Mouse (Mus musculus): ENCODE data around the gene Acot7. TPM values are rescaled to one million over a fixed set of nuclear protein-coding genes. Genes with fewer than 3 reads are reported as not detected.

Gene Acot7
- polyA plus RNA-seq, 1 experiment from 2014 or later: 276 TPM

DNA sequence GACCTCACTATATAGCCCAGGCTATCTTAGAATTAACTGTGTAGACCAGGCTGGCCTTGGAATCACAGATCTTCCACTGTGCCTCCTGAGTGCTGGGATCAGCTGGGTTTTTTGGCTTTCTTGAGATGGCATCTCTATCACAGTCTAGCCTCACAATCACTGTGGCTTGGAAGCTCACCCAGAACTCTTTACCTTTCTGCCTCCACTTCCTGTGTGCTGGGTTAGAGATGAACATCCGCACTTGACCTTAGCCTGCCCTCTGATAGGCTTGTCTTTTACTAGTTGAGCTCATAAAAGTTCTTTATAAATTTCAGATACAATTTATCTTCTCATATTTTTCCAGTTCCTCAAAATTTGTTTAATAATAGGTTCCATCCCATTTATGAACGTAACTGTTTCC is 10.7 kb downstream of the Acot7 start:
- ATAC-seq (ENCODE audit: low FRiP score, low TSS enrichment): no peak
- no peaks in the 10 kb centered on the region for H3K9me3 ChIP-seq (ENCODE audit: control insufficient read depth, low read length)
- H3K4me3 ChIP-seq (replicated peaks; ENCODE audit: low read depth, low read length): no peak overlapping the region
- 97% methylated on average over 2 of the region's 2 CpGs for WGBS
- peaks cover 4% of the 10 kb centered on the region; the same call in 1 of the 2 replicates for H3K36me3 ChIP-seq (ENCODE audit: control insufficient read depth, insufficient read depth, low read length)
- no peak for DNase-seq
- H3K27ac ChIP-seq (replicated peaks; ENCODE audit: low read depth, low read length): no peak overlapping the region
- no peak overlapping the region for H3K9ac ChIP-seq (replicated peaks; ENCODE audit: low read length)
- peaks cover 11% of the 10 kb centered on the region for H3K4me1 ChIP-seq (ENCODE audit: control insufficient read depth, insufficient read depth, low read length)
- no peaks in the 10 kb centered on the region for H3K27me3 ChIP-seq (ENCODE audit: control insufficient read depth, insufficient read depth, low read length)
- H3K4me2 ChIP-seq (ENCODE audit: low read length): no peak overlapping the region

DNA sequence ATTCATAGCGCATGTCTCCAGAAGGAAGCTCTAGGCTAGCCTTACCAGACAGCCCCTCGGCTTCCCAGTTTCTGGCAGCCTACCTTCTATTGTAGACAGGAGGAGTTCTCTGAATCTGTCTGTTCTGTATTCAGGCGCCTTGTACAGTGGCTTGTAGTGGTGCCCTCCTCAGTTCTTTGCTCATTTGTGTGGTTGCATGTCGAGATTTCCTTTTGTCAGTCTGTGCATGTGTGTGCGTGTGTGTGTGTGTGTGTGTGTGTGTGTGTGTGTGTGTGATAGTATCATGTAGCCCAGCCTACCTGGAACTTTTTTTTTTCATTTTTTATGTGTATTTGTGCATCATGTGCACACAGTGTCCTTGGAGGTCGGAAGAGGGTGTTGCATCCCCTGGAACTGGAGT is 11.1 kb downstream of the Acot7 start:
- WGBS: 88% methylated on average over 6 of the region's 6 CpGs
- Histone ChIP-seq H3K4me2 (ENCODE audit: low read length) (no peak overlapping the region), H3K27me3 (ENCODE audit: control insufficient read depth, insufficient read depth, low read length) (no peaks in the 10 kb centered on the region), H3K36me3 (ENCODE audit: control insufficient read depth, insufficient read depth, low read length) (peaks cover 3% of the 10 kb centered on the region; the same call in 1 of the 2 replicates), H3K9ac (replicated peaks; ENCODE audit: low read length) (no peak overlapping the region), H3K4me3 (replicated peaks; ENCODE audit: low read depth, low read length) (no peak overlapping the region), H3K4me1 (ENCODE audit: control insufficient read depth, insufficient read depth, low read length) (peaks cover 11% of the 10 kb centered on the region), H3K27ac (replicated peaks; ENCODE audit: low read depth, low read length) (no peak overlapping the region), H3K9me3 (ENCODE audit: control insufficient read depth, low read length) (no peaks in the 10 kb centered on the region)
- no peak for DNase-seq
- ATAC-seq (ENCODE audit: low FRiP score, low TSS enrichment): no peak

DNA sequence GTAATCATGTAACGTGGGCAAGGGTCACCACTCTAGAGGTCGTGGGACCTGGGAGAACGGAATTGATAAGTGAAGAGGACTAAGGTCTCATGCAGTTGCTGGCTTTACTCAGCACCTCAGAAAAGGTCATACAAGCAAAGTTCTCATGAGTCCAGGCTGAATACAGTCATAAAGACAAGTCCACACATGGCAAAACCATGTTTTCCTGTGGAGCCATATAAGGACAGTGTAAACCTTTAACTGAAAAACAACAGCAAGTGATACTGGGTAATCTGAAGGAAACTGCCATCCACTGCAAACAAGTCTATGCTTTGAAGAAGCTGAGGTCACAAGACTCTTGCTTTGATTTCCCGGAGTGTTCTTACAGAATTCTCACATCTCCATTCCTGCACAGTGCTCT is 11.8 kb downstream of the Acot7 start:
- DNase-seq (no peak), ATAC-seq (ENCODE audit: low FRiP score, low TSS enrichment) (no peak)
- H3K9me3 ChIP-seq (ENCODE audit: control insufficient read depth, low read length): no peaks in the 10 kb centered on the region
- H3K36me3 ChIP-seq (ENCODE audit: control insufficient read depth, insufficient read depth, low read length): no peaks in the 10 kb centered on the region
- WGBS: 92% methylated on average over 4 of the region's 4 CpGs
- peaks cover 11% of the 10 kb centered on the region for H3K4me1 ChIP-seq (ENCODE audit: control insufficient read depth, insufficient read depth, low read length)
- no peak overlapping the region for H3K4me2 ChIP-seq (ENCODE audit: low read length)
- H3K4me3 ChIP-seq (replicated peaks; ENCODE audit: low read depth, low read length): no peak overlapping the region
- no peaks in the 10 kb centered on the region for H3K27me3 ChIP-seq (ENCODE audit: control insufficient read depth, insufficient read depth, low read length)
- no peak overlapping the region for H3K27ac ChIP-seq (replicated peaks; ENCODE audit: low read depth, low read length)
- no peak overlapping the region for H3K9ac ChIP-seq (replicated peaks; ENCODE audit: low read length)

DNA sequence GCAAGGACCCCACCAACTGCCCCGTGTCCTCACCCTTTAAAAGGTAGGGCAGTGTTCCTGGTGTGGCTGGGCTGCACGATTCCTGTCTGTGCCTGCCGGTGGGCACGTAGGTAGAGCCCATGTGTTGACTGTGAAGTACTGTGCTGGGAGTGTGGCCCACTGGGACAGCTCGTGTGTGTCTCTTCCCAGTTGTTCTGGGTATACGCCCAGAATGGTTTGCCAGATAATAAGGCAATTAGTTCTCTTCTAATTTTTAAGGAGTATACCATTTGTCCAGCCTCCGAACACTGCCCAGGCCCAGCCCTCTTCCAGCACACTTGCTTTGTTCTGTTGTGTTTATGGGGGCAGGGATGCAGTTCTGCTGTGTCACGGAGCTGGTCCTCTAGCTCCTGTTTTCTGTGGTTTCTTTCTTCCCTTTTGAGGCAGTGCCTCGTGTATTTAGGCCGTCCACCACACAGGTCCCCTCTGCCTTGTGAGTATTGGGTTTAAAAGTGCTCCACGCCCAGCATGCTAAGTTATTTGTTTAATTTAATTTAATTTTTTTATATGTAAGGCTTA is 12.2 kb downstream of the Acot7 start:
- DNase-seq: no peak
- WGBS: 82% methylated on average over 11 of the region's 11 CpGs
- Histone ChIP-seq H3K4me3 (replicated peaks; ENCODE audit: low read depth, low read length) (no peak overlapping the region), H3K9me3 (ENCODE audit: control insufficient read depth, low read length) (no peaks in the 10 kb centered on the region), H3K27me3 (ENCODE audit: control insufficient read depth, insufficient read depth, low read length) (no peaks in the 10 kb centered on the region), H3K27ac (replicated peaks; ENCODE audit: low read depth, low read length) (no peak overlapping the region), H3K9ac (replicated peaks; ENCODE audit: low read length) (no peak overlapping the region), H3K4me1 (ENCODE audit: control insufficient read depth, insufficient read depth, low read length) (peaks cover 11% of the 10 kb centered on the region), H3K4me2 (ENCODE audit: low read length) (no peak overlapping the region), H3K36me3 (ENCODE audit: control insufficient read depth, insufficient read depth, low read length) (no peaks in the 10 kb centered on the region)
- no peak for ATAC-seq (ENCODE audit: low FRiP score, low TSS enrichment)

DNA sequence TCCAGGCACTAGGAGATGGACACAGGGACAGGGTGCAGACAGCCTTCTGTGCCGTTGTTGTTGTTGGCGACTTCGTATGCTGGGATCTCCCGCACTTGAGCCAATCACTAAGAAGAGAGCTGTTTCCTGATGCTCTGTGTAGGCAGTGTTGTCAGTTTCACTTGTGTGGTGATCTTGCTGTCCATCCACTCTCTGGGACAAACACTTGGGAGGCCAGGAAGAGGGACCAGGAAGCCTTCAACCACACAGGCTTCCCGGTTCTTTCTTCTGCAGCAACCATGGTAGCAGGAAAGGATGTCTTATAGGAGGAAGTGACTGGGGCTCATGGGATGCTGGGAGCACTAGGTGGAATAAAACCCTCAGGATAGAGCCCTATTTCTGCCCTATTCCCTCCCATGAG is 12.8 kb downstream of the Acot7 start:
- DNase-seq (no peak), ATAC-seq (ENCODE audit: low FRiP score, low TSS enrichment) (no peak)
- H3K27me3 ChIP-seq (ENCODE audit: control insufficient read depth, insufficient read depth, low read length): no peaks in the 10 kb centered on the region
- H3K9ac ChIP-seq (replicated peaks; ENCODE audit: low read length): no peak overlapping the region
- peaks cover 9% of the 10 kb centered on the region for H3K4me1 ChIP-seq (ENCODE audit: control insufficient read depth, insufficient read depth, low read length)
- no peak overlapping the region for H3K4me2 ChIP-seq (ENCODE audit: low read length)
- H3K4me3 ChIP-seq (replicated peaks; ENCODE audit: low read depth, low read length): no peak overlapping the region
- H3K36me3 ChIP-seq (ENCODE audit: control insufficient read depth, insufficient read depth, low read length): no peaks in the 10 kb centered on the region
- H3K9me3 ChIP-seq (ENCODE audit: control insufficient read depth, low read length): no peaks in the 10 kb centered on the region
- 83% methylated on average over 5 of the region's 5 CpGs for WGBS
- no peak overlapping the region for H3K27ac ChIP-seq (replicated peaks; ENCODE audit: low read depth, low read length)

DNA sequence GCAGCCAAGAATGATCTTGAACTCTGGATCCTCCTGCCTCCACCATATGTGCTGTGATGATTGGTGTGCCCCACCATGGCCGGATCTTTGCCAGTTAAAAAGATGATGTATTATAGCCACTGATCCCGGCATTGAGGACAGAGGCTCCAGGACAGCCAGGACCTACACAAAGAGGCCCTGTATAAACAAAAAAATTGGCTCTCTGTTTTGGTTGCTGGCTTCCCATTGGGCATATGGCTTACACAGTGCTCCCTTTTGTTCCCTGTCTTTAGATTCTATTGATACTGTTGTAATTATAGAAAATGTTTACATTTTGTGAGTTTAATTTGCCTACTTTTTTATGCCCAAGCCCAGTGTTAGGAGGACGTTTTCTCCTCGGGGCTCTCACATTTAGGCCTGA is 14.6 kb downstream of the Acot7 start:
- 53% methylated on average over 4 of the region's 4 CpGs for WGBS
- H3K9me3 ChIP-seq (ENCODE audit: control insufficient read depth, low read length): no peaks in the 10 kb centered on the region
- no peak overlapping the region for H3K27ac ChIP-seq (replicated peaks; ENCODE audit: low read depth, low read length)
- no peaks in the 10 kb centered on the region for H3K36me3 ChIP-seq (ENCODE audit: control insufficient read depth, insufficient read depth, low read length)
- ATAC-seq (ENCODE audit: low FRiP score, low TSS enrichment) (no peak), DNase-seq (no peak)
- H3K9ac ChIP-seq (replicated peaks; ENCODE audit: low read length): no peak overlapping the region
- H3K27me3 ChIP-seq (ENCODE audit: control insufficient read depth, insufficient read depth, low read length): no peaks in the 10 kb centered on the region
- H3K4me3 ChIP-seq (replicated peaks; ENCODE audit: low read depth, low read length): no peak overlapping the region
- no peak overlapping the region for H3K4me2 ChIP-seq (ENCODE audit: low read length)
- H3K4me1 ChIP-seq (ENCODE audit: control insufficient read depth, insufficient read depth, low read length): no peaks in the 10 kb centered on the region

DNA sequence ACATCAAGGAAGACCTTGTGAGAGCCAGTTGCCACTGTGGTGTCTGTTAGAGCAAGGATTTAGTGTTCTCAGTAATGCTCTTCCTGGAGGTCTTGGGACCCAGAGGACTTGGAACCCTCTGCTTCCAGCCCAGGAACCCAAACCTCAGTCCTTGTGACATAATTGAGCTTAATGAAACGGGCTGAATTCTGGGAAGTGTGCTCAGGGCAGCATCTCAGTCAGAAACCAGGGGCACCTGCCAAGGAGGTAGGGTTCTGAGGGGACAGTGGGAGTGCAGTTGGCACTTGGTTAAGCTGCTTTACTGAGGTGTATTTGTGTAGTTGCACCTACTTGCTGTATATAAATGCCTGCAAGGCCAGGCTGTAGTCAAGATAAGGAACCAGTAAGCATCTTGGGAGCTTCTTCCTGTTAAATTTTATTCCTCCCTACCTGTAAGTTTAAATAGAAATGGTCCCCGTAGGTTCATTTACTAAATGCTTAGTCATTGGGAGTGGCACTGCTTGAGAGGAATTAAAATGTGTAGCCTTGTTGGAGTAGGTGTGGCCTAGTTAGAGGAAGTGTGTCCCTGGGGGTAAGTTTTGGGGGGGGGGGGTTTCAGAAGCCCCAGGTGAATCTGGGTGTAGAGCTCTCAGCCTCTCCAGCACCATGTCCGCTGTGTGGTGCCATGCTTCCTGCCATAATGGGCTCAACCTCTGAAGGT is 16.7 kb downstream of the Acot7 start:
- no peak for DNase-seq
- WGBS: 92% methylated on average over 3 of the region's 3 CpGs
- no peak overlapping the region for H3K4me2 ChIP-seq (ENCODE audit: low read length)
- no peaks in the 10 kb centered on the region for H3K4me1 ChIP-seq (ENCODE audit: control insufficient read depth, insufficient read depth, low read length)
- no peaks in the 10 kb centered on the region for H3K9me3 ChIP-seq (ENCODE audit: control insufficient read depth, low read length)
- no peak overlapping the region for H3K9ac ChIP-seq (replicated peaks; ENCODE audit: low read length)
- no peak for ATAC-seq (ENCODE audit: low FRiP score, low TSS enrichment)
- no peak overlapping the region for H3K4me3 ChIP-seq (replicated peaks; ENCODE audit: low read depth, low read length)
- H3K36me3 ChIP-seq (ENCODE audit: control insufficient read depth, insufficient read depth, low read length): no peaks in the 10 kb centered on the region
- H3K27me3 ChIP-seq (ENCODE audit: control insufficient read depth, insufficient read depth, low read length): no peaks in the 10 kb centered on the region
- H3K27ac ChIP-seq (replicated peaks; ENCODE audit: low read depth, low read length): no peak overlapping the region

DNA sequence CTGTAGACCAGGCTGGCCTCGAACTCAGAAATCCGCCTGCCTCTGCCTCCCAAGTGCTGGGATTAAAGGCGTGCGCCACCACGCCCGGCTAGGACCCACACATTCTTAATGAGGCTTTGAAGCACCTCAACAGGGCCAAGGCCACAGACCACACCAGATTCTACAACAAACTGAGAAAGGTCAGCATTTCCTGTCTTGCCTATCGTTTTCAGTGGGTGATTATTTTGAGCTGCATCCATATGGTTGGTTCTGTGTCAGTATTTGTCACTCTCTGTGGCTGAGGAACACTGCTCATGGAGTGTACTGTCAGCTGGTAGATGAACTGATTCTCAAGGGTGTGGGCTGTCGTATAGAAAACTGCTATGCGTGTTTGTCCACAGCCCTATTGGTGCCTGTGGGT is 18.3 kb downstream of the Acot7 start:
- no peaks in the 10 kb centered on the region for H3K27me3 ChIP-seq (ENCODE audit: control insufficient read depth, insufficient read depth, low read length)
- DNase-seq (no peak), ATAC-seq (ENCODE audit: low FRiP score, low TSS enrichment) (no peak)
- H3K4me2 ChIP-seq (ENCODE audit: low read length): no peak overlapping the region
- no peak overlapping the region for H3K9ac ChIP-seq (replicated peaks; ENCODE audit: low read length)
- 92% methylated on average over 9 of the region's 9 CpGs for WGBS
- H3K27ac ChIP-seq (replicated peaks; ENCODE audit: low read depth, low read length): no peak overlapping the region
- H3K4me3 ChIP-seq (replicated peaks; ENCODE audit: low read depth, low read length): no peak overlapping the region
- H3K9me3 ChIP-seq (ENCODE audit: control insufficient read depth, low read length): no peaks in the 10 kb centered on the region
- no peaks in the 10 kb centered on the region for H3K36me3 ChIP-seq (ENCODE audit: control insufficient read depth, insufficient read depth, low read length)
- no peaks in the 10 kb centered on the region for H3K4me1 ChIP-seq (ENCODE audit: control insufficient read depth, insufficient read depth, low read length)

DNA sequence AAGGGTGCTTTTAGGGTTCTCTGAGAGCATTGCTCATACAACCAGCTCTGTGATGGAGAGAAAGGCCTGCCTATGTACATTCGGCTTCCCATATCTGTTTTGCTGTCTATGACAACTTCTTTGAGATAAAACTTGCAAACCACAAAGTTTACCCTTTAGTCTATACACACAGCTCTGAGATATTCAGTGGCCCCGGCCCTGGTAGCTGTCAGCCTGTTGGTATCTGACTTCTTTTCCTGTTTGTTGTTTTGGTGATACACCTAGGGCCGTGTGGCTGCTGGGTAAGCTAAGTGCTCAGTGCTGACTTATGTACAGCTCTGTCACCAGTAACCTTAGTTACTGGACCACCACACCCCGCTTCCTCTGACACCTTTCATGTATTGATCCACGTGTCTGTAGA is 19.6 kb downstream of the Acot7 start:
- no peak overlapping the region for H3K4me3 ChIP-seq (replicated peaks; ENCODE audit: low read depth, low read length)
- no peaks in the 10 kb centered on the region for H3K4me1 ChIP-seq (ENCODE audit: control insufficient read depth, insufficient read depth, low read length)
- H3K27ac ChIP-seq (replicated peaks; ENCODE audit: low read depth, low read length): no peak overlapping the region
- no peak overlapping the region for H3K4me2 ChIP-seq (ENCODE audit: low read length)
- DNase-seq (no peak), ATAC-seq (ENCODE audit: low FRiP score, low TSS enrichment) (no peak)
- H3K9ac ChIP-seq (replicated peaks; ENCODE audit: low read length): no peak overlapping the region
- no peaks in the 10 kb centered on the region for H3K9me3 ChIP-seq (ENCODE audit: control insufficient read depth, low read length)
- no peaks in the 10 kb centered on the region for H3K27me3 ChIP-seq (ENCODE audit: control insufficient read depth, insufficient read depth, low read length)
- no peaks in the 10 kb centered on the region for H3K36me3 ChIP-seq (ENCODE audit: control insufficient read depth, insufficient read depth, low read length)
- WGBS: 88% methylated on average over 5 of the region's 5 CpGs

All from midbrain, embryonic 14.5 days (tissue).